Mouse (Mus musculus) kidney, postnatal 14 days (tissue): Measurements from ENCODE around the gene Ostc.
A peak's percentile ranks its signal among the peaks of the same experiment; 100 is the strongest.

Source experiments
- DNase-seq: peaks from one replicate; pipeline ENCODE4 v3.0.0; 2022; ENCODE audit warnings: mixed read lengths

The Ostc gene

GRCm38 (mm10) chr3:130708529-130708928, 715 bp downstream of the Ostc start:
- DNase-seq: no peak

- DNase-seq: no peak
Observed at GRCm38 (mm10) chr3:130702289-130702688, 7.0 kb downstream of the Ostc start.

- no peak for DNase-seq
Observed at GRCm38 (mm10) chr3:130697622-130698021, 11.6 kb downstream of the Ostc start.

GRCm38 (mm10) chr3:130694705-130695104, 14.5 kb downstream of the Ostc start:
- DNase-seq: no peak

GRCm38 (mm10) chr3:130694041-130694593, 15.1 kb downstream of the Ostc start:
- no peak for DNase-seq

- DNase-seq: no peak
Observed at GRCm38 (mm10) chr3:130691596-130692170, 17.6 kb downstream of the Ostc start.

GRCm38 (mm10) chr3:130690834-130691595, 18.2 kb downstream of the Ostc start:
- DNase-seq: peak; percentile 57

GRCm38 (mm10) chr3:130689630-130690029, 19.6 kb downstream of the Ostc start:
- DNase-seq: peak; percentile 80

- no peak for DNase-seq
Observed at GRCm38 (mm10) chr3:130687051-130687450, 22.2 kb downstream of the Ostc start.

- DNase-seq: no peak
Observed at GRCm38 (mm10) chr3:130685014-130685366, 24.3 kb downstream of the Ostc start.

GRCm38 (mm10) chr3:130684276-130685013, 24.8 kb downstream of the Ostc start:
- peak; percentile 26 for DNase-seq

GRCm38 (mm10) chr3:130683836-130684235, 25.4 kb downstream of the Ostc start:
- no peak for DNase-seq

- no peak for DNase-seq
Observed at GRCm38 (mm10) chr3:130682183-130682582, 27.1 kb downstream of the Ostc start.

GRCm38 (mm10) chr3:130681226-130681625, 28.0 kb downstream of the Ostc start:
- DNase-seq: no peak

GRCm38 (mm10) chr3:130677671-130678460, 31.4 kb downstream of the Ostc start:
- no peak for DNase-seq

- DNase-seq: no peak
Observed at GRCm38 (mm10) chr3:130671291-130671690, 38.0 kb downstream of the Ostc start.

GRCm38 (mm10) chr3:130662496-130662895, 46.7 kb downstream of the Ostc start:
- no peak for DNase-seq

GRCm38 (mm10) chr3:130660619-130661018, 48.6 kb downstream of the Ostc start:
- no peak for DNase-seq

GRCm38 (mm10) chr3:130649569-130649968, 59.7 kb downstream of the Ostc start:
- no peak for DNase-seq

- no peak for DNase-seq
Observed at GRCm38 (mm10) chr3:130646110-130646810, 63.0 kb downstream of the Ostc start.
